Mouse (Mus musculus) common myeloid progenitor, adult 5-6 weeks (primary cell): ENCODE data around the gene Csf2rb2. TPM values are rescaled to one million over a fixed set of nuclear protein-coding genes. Genes with fewer than 3 reads are reported as not detected.
A peak's percentile ranks its signal among the peaks of the same experiment; 100 is the strongest.
"Not testable (repeated sequence)": the region's sequence is repeated elsewhere in the genome, so short reads cannot be mapped to it uniquely, and the experiment has no call there.

Experiments used
- ATAC-seq: replicated peaks from 2 replicates; pipeline ENCODE4 v1.8.0; 2016; ENCODE audit warnings: low read depth, mild to moderate bottlenecking, moderate TSS enrichment, inconsistent platforms; ENCODE audit not compliant: poor library complexity, severe bottlenecking
- total RNA-seq: library from RNA; stranded (forward); fragments of 200-1000, 187-1606 nt; gene quantifications from 2 replicates; pipeline ENCODE4 v1.2.3, GENCODE M21; 2017

Csf2rb2 gene
- total RNA-seq, 1 experiment from 2014 or later = 1.2 TPM

GRCm38 (mm10) chr15:78318338-78319171 is 13.0 kb upstream of the Csf2rb2 start:
- ATAC-seq = peak; percentile 69

DNA sequence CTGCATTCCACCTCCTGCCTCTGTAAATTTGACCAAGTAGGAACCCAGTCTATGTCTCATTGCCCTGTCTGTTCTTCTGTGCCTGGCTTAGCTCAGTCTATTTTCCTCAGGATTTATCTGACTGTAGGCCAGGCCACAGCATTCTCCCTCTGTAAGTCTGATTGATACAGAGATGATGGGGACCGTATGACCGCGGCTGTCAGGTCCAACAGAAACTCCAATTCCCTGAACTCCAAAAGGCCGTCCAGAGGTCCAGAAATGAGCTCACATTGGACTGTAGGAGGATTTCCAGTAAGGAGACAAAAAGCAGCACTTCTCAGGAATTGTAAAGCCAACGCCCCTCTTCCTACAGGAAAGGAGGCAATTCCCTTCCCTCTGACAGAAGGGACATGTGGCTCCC is 8.1 kb upstream of the Csf2rb2 start:
- ATAC-seq = not testable (repeated sequence)

DNA sequence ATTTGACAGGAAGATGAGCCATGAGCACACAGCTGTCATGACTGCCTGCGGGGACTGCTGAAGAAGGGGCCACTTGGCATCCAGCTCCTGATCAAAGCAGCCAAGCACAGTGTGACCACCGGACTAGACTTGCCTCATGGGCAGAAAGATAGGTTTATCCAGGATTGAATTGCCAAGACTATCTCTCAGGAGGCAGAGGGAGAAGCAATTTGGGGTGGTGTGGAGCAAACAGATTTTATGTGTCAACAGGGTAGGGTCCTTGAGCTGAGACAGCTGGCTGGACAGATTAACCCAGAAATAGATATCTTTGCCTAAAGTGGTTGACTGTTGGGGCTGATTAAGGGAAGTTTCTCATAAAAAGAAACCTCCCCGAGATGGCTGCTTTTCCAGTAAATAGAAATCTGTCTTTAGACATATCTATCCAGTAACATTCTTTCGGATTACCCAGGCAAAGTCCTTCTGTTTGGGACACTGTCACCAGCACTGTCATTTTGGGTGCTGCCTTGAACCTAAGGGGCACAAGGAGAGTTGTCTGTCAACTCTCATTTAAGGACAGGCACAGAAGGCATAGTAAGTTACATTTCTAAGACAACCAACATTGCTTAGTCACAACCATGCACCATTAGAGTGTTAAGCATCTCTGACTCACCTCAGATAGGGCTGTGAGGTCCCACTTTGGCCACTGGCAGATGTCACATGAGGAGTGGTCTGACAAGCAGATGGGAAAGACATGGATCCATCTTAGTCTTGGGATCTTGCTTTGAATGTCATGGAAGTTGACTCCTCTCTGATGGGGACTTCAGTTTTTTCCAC is 7.1 kb upstream of the Csf2rb2 start:
- ATAC-seq = peak; percentile 78

GRCm38 (mm10) chr15:78310971-78311370 is 5.5 kb upstream of the Csf2rb2 start:
- ATAC-seq = no peak

GRCm38 (mm10) chr15:78309865-78310264 is 4.3 kb upstream of the Csf2rb2 start:
- ATAC-seq = no peak

GRCm38 (mm10) chr15:78303665-78304233 is 1.8 kb downstream of the Csf2rb2 start:
- ATAC-seq = no peak

DNA sequence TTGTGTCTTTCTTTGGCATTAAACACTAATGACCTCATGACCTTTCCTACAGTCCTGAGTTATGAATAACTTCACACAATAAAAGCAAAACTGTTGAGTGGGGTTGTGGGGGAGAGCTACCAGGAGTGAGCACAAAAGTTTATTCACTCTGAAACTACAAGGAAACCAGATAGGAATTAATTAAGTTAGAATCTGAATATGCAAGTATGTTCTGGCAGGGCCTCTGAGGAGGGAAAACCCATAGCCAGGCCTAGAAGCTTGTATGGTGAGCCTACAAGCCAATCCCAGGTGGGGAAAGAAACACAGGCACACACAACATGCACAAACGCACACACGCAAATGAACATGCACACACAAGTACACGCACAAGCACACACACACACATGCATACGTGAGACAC is 2.8 kb downstream of the Csf2rb2 start:
- no peak for ATAC-seq

- ATAC-seq = no peak
Observed at GRCm38 (mm10) chr15:78300773-78301172, 4.7 kb downstream of the Csf2rb2 start.

GRCm38 (mm10) chr15:78299641-78300040 is 5.9 kb downstream of the Csf2rb2 start:
- peak; percentile 63 for ATAC-seq

DNA sequence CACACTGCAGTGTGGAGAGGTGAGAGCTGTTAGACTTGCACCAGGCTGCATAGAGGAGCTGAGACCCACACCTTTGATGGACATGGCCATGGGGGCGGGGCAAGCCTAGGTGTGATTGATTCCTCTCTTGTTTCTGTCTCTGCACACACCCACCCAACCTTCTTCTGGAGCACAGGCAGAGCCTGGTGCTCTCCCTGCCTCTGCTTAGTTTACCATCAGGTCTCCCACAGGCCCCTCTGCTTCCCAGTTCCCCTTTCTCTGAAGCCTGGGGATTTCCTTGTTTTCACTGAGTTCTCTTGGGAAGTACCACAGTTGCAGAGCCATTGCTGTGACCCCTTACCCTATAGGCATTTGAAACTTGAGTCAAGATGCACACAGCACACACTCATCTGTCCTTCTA is 7.0 kb downstream of the Csf2rb2 start:
- no peak for ATAC-seq

GRCm38 (mm10) chr15:78293716-78294115 is 11.8 kb downstream of the Csf2rb2 start:
- no peak for ATAC-seq

DNA sequence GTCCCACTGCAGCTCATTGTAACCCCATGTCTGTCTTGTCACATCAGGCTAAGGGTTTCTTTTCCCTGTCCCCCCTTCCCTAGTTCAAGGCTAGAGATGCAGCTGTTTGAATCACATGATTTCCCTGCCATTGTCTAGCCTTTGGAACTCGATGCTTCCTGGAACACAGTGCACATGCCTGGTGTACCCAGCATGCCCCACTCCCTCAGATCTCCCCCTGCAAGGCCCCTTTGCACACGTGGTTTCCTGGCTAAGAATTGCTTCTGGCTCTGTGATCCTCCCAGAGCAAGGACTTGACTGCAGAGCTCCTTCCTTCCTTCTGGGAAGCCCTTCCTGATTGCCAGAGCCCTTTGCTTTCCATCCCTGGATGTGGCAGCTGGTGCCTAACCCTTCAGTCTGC is 12.3 kb downstream of the Csf2rb2 start:
- 0 out of 2 replicates have a peak, but pooled peaks have one; percentile 42 for ATAC-seq

- not testable (repeated sequence) for ATAC-seq
Observed at GRCm38 (mm10) chr15:78289775-78290174, 15.7 kb downstream of the Csf2rb2 start.

- ATAC-seq = no peak
Observed at GRCm38 (mm10) chr15:78287941-78288340, 17.6 kb downstream of the Csf2rb2 start.

DNA sequence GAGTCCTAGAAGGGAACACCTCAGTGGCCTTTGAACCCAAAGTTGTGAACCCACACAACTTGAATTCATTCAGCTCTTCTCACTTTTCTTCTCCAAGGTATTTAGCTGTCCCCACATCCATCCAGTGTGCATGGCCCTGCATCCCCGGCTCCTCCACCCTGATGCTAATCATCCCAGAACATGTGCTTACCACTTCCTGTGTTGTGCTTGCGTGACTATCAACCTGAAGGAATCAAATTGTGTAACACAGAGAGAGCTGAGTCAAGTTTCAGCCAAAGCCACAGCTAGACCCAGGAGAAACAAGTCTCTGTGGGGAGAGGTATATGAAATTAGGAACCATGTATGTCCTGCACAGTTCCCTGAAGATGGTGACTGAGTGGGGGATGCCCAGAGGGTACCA is 27.2 kb downstream of the Csf2rb2 start:
- peak; percentile 85 for ATAC-seq

GRCm38 (mm10) chr15:78271208-78271607 is 34.3 kb downstream of the Csf2rb2 start:
- no peak for ATAC-seq

- ATAC-seq = peak; percentile 97
Observed at GRCm38 (mm10) chr15:78267865-78268264, 37.7 kb downstream of the Csf2rb2 start.

- ATAC-seq = no peak
Observed at GRCm38 (mm10) chr15:78267441-78267840, 38.1 kb downstream of the Csf2rb2 start.

GRCm38 (mm10) chr15:78263286-78263685 is 42.2 kb downstream of the Csf2rb2 start:
- no peak for ATAC-seq

GRCm38 (mm10) chr15:78260668-78261333 is 44.7 kb downstream of the Csf2rb2 start:
- no peak for ATAC-seq
